Mouse (Mus musculus): ENCODE results near the gene Ankrd16. TPM values are rescaled to one million over a fixed set of nuclear protein-coding genes. Genes with fewer than 3 reads are reported as not detected.

The Ankrd16 gene
- 34.6 and 41.7 TPM in 2 replicates for polyA plus RNA-seq (2015; fragmentation: Nextera tagmentation; extraction: Ambion mirVana)

DNA sequence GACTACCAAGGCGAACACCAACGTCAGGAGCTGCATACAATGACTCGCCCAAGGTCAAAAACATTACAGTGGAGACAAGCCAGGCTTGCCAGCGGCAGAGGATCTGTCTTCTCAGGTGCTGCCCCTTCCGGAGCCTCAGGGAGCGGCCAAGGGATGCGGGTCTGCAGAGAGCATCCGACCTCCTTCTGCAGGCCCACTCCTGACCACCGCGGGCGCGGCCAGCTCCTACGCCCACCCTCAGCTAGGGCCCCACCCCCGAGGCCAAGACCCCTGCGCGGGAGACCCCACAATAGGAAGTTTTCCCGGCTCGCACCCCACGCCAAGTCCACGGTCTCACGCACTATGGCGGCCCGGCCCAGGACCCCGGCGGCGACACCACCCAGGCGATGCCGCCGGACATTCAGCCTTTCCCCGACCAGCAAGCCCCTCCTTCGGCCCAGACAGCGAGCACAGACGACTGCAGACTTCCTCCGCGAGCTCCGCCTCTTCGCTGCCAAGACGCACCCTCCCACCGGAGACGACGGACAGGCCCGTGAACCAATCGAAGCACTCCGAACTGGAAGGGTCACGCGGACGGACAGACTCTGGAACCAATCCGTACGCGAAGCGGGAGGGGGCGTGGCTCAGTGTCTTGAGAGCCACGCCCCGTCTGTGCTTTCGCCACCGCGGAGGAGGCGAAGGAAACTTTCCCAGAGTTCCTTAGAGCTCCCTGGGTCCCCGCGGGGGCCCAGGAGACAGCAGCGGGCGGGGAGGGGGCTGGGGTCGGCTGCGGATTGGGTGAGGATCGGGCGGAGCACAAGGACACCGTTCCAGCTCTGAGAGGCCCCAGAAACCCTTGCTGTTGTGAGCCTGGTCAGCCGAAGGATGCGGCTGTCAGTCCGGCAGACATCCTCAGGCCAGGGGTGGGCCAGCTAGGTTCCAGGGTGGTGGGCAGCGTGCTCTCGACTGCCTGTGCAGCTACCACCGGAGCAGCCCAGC, at the start of gene Ankrd16, which contains the start of gene Fbh1:
TSS of gene Ankrd16 (plus strand) at position 786 of the 978 bp plus-strand sequence.
TSS of gene Fbh1 (minus strand) at position 492 of the 978 bp plus-strand sequence.
- Histone ChIP-seq H3K36me3 (peaks cover 21% of the 10 kb centered on the region), H3K9me3 (no peaks in the 10 kb centered on the region), H3K4me1 (peaks cover 27% of the 10 kb centered on the region), H3K27ac (peak within 1 kb of the TSS; percentile 95), H3K27me3 (no peaks in the 10 kb centered on the region), H3K4me3 (peak within 1 kb of the TSS; percentile 80), H3K9ac (peak within 1 kb of the TSS; percentile 84), H3K4me2 (peak within 1 kb of the TSS; percentile 95)
- ATAC-seq (ENCODE audit: borderline replicate concordance, extremely low read depth, low FRiP score, low TSS enrichment) = peak; percentile 96
- WGBS = under 1% methylated on average over 73 of the region's 73 CpGs

DNA sequence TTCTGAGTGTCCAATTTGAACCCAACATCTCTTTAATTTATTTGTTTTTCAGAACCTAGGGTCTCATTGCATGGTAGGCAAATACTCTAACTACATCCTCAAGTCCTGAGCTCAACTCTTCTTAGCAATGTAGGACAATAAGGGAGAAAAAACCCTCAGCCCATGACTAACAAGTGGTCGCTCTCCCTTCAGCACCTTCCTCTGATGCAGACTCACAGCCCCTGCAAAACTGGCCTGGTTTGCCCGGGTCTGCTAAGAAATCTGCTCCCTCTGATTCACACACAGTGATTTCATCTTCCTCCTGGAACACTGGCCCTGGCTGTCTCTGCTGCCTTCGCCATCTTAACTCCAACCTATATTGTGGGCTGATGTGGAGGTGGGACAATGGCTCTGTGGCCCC, 48.6 kb upstream of the Ankrd16 start:
- Histone ChIP-seq H3K27ac (no peak overlapping the region), H3K27me3 (no peaks in the 10 kb centered on the region), H3K4me1 (no peaks in the 10 kb centered on the region), H3K36me3 (no peaks in the 10 kb centered on the region), H3K4me3 (no peak overlapping the region), H3K9ac (no peak overlapping the region), H3K9me3 (no peaks in the 10 kb centered on the region), H3K4me2 (no peak overlapping the region)
- no peak for ATAC-seq (ENCODE audit: borderline replicate concordance, extremely low read depth, low FRiP score, low TSS enrichment)
- WGBS = 39% methylated on average over 3 of the region's 3 CpGs

DNA sequence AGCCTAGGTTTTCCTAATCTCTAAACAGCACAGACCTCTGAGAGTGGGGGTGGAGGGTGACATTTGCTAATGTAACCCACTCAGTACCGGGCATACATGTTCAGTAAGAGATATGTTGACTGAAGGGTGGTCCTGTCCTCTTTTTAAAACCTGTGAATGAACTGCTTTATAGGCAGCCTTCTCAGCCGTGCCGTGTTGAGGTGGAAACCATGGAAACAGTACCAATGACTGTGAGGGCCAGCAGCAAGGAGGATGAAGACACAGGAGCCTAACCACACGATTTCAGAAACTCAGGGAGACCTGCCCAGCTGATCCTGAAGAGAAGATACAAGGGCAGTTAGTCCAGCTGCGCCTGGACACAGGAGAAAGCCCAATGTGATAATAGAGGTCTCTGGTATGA, 44.7 kb upstream of the Ankrd16 start:
- no peaks in the 10 kb centered on the region for H3K36me3 ChIP-seq
- H3K27me3 ChIP-seq = no peaks in the 10 kb centered on the region
- no peak overlapping the region for H3K4me2 ChIP-seq
- H3K4me1 ChIP-seq = no peaks in the 10 kb centered on the region
- no peak overlapping the region for H3K27ac ChIP-seq
- ATAC-seq (ENCODE audit: borderline replicate concordance, extremely low read depth, low FRiP score, low TSS enrichment) = no peak
- no peak overlapping the region for H3K4me3 ChIP-seq
- no peaks in the 10 kb centered on the region for H3K9me3 ChIP-seq
- no peak overlapping the region for H3K9ac ChIP-seq
- WGBS = 65% methylated on average over 5 of the region's 5 CpGs

DNA sequence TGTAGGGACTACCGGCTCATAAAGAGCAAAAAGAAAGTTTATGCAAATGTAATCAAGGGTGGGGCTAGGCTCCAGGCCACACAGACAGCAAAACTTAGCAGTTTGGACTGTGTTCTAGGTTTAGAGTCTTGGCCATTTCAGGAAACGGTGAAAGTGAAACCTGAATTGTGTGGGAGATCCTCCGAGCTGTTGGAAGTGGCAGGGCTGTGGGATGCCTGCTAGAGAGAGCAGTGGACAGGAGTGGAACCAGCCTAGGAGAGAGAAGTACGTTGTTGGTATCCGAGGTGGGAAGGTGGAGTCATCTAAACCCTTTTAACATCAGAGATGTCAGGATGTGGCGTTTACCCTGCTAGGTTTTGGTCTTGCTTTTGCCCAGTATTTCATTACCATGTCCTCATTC, 41.8 kb upstream of the Ankrd16 start:
- Histone ChIP-seq H3K4me1 (no peaks in the 10 kb centered on the region), H3K9me3 (no peaks in the 10 kb centered on the region), H3K27ac (no peak overlapping the region), H3K9ac (no peak overlapping the region), H3K4me3 (no peak overlapping the region), H3K36me3 (peaks cover 11% of the 10 kb centered on the region), H3K27me3 (no peaks in the 10 kb centered on the region), H3K4me2 (no peak overlapping the region)
- 81% methylated on average over 6 of the region's 6 CpGs for WGBS
- ATAC-seq (ENCODE audit: borderline replicate concordance, extremely low read depth, low FRiP score, low TSS enrichment) = no peak

DNA sequence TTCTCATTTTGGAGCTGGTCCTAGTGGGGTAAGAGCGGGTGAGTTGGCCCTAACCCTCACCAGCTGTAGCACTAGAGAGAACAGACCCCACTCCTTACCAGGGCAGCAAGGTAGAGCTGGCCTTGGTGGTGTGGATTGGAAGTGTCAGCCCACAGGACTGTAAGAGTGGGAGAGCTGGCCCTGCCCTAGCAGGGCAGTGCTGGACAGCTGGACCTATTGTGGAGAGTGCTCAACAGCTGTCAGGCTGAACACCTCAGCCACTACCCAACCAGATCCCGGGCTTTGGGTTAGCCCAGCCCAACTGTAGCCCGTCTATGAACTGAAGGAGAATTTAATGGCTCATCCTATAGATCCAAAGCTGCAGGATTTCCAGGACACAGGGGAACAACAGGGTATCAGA, 38.9 kb upstream of the Ankrd16 start:
- Histone ChIP-seq H3K4me2 (no peak overlapping the region), H3K27ac (no peak overlapping the region), H3K36me3 (peaks cover 40% of the 10 kb centered on the region), H3K9ac (no peak overlapping the region), H3K4me1 (no peaks in the 10 kb centered on the region), H3K27me3 (no peaks in the 10 kb centered on the region), H3K4me3 (no peak overlapping the region), H3K9me3 (no peaks in the 10 kb centered on the region)
- 92% methylated on average over 3 of the region's 3 CpGs for WGBS
- no peak for ATAC-seq (ENCODE audit: borderline replicate concordance, extremely low read depth, low FRiP score, low TSS enrichment)

DNA sequence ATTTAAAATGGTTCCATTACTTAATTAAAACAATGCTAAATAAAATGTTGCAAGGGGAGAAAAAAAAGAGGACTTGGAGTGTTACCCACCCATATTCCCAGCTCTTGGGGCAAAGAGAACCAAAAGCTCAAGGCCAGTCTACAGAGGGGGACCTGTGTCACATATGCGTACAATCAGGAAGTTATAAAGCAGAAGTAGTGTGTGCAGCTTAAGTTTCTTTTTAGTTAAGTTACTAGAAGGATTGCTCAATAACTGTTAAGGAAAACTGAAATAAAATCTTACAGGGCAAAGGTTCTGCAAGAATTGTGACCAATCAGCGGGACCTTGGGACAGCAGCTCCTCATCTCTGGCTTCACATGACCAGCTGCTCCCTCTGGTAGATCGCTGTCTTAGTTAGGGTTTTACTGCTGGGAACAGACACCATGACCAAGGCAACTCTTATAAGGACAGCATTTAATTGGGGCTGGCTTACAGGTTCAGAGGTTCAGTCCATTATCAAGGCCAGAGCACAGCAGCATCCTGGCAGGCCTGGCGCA, 38.1 kb upstream of the Ankrd16 start:
- ATAC-seq (ENCODE audit: borderline replicate concordance, extremely low read depth, low FRiP score, low TSS enrichment) = no peak
- H3K4me2 ChIP-seq = no peak overlapping the region
- no peak overlapping the region for H3K27ac ChIP-seq
- no peaks in the 10 kb centered on the region for H3K4me1 ChIP-seq
- WGBS = 93% methylated on average over 4 of the region's 4 CpGs
- H3K9me3 ChIP-seq = no peaks in the 10 kb centered on the region
- no peak overlapping the region for H3K4me3 ChIP-seq
- H3K9ac ChIP-seq = no peak overlapping the region
- peaks cover 44% of the 10 kb centered on the region for H3K36me3 ChIP-seq
- H3K27me3 ChIP-seq = no peaks in the 10 kb centered on the region

DNA sequence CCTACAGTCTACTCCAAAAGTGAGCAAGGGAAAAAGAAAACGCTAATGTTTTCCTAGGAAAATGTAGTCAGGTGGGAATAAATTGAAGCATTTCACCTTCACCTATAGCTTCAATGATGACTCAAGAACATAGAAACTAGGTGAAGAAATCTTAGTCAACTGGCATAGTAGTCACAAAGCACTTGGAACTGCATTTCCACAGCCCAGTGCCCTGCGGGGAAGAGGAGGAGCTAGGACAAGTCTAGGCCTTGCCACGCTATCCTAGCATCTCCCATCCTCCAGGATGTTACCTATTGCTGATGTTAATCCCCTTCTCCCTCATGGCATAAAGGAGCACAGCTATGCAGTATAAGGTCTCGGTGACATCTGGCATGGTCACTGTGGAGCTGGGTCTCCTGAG, 15.1 kb upstream of the Ankrd16 start:
- WGBS = 90% methylated on average over 4 of the region's 4 CpGs

DNA sequence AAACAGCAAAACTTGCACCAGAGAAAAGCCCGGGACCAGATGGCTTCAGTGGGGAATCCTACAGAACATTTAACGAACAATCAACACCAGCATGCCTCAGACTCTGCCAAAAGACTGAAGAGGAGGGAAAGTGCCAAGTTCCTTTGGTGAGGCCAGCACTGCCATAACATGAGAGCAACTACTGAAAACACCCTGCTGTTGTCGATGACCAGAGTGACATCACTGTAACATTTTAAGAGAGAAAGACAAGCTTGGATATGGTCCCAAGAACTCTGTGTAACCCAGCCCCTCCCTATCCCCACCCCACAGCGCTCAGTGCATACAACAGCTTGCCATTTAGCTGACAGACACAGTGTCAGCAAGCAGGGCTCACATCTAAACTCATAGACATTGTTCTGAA, 12.0 kb upstream of the Ankrd16 start:
- H3K4me1 ChIP-seq = no peaks in the 10 kb centered on the region
- peaks cover 73% of the 10 kb centered on the region for H3K36me3 ChIP-seq
- H3K9me3 ChIP-seq = no peaks in the 10 kb centered on the region
- H3K27ac ChIP-seq = no peak overlapping the region
- H3K27me3 ChIP-seq = no peaks in the 10 kb centered on the region
- ATAC-seq (ENCODE audit: borderline replicate concordance, extremely low read depth, low FRiP score, low TSS enrichment) = peak; percentile 52; the same call in 1 of the 2 replicates
- no peak overlapping the region for H3K9ac ChIP-seq
- no peak overlapping the region for H3K4me3 ChIP-seq
- 72% methylated on average over 4 of the region's 4 CpGs for WGBS
- H3K4me2 ChIP-seq = no peak overlapping the region

More for the DNA sequence above, 15.1 kb upstream of the Ankrd16 start:
- peaks cover 89% of the 10 kb centered on the region for H3K36me3 ChIP-seq
- no peaks in the 10 kb centered on the region for H3K9me3 ChIP-seq
- ATAC-seq (ENCODE audit: borderline replicate concordance, extremely low read depth, low FRiP score, low TSS enrichment) = no peak
- H3K4me1 ChIP-seq = no peaks in the 10 kb centered on the region
- no peak overlapping the region for H3K27ac ChIP-seq
- H3K4me3 ChIP-seq = no peak overlapping the region
- H3K9ac ChIP-seq = no peak overlapping the region
- H3K4me2 ChIP-seq = no peak overlapping the region
- no peaks in the 10 kb centered on the region for H3K27me3 ChIP-seq

DNA sequence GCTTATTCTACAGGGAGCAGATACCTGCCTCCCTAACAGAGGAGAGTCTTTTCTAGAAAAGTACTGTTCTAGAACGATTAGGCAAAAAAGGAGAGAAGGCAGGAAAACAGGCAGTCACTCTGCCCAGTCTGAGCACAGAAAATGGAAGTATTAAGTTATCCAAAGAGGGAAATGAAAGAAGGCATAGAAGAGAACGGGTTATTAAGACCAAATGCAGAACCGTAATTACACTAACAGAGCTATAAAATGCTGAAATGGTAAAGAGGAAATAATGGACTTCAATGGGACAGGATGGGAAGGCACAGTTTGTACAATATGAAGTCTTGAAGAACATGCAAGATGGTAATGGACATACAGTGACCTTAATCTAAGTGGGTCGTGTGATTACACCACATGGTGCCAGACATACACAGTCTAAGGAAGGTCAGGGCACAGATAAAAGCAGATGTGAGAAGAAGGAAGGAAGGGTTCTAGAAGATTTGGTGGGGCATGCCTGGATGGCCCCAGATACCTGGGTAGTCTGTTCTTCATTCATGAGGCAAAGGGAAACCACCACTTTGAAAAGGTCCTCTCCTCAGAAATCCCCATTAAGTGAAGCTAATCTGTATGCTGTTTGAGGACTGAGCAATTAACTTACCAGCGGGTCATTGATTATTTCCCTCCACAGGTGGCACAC, 11.1 kb upstream of the Ankrd16 start:
- 77% methylated on average over 5 of the region's 5 CpGs for WGBS

DNA sequence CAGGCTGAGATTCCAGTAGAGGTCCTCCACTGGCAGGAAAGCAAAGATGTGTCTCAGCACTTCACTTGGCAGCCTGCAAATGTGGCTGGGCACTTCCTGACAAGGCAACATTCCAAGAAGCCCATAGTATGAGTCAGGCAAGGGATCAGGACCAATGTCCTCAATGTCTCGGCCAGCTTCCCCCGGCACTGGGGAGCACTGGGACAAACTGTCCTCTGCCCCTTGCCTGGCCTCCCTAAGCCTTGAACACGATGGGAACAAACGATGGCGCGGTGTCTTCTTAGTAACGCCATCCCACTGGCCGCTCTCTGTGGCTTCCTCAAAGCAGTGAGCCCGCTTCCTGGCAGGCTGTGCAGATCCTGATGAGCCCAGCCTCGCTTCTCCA, 10.5 kb upstream of the Ankrd16 start:
- H3K4me1 ChIP-seq = no peaks in the 10 kb centered on the region
- H3K9ac ChIP-seq = no peak overlapping the region
- WGBS = 89% methylated on average over 10 of the region's 10 CpGs
- no peaks in the 10 kb centered on the region for H3K27me3 ChIP-seq
- ATAC-seq (ENCODE audit: borderline replicate concordance, extremely low read depth, low FRiP score, low TSS enrichment) = no peak
- peaks cover 58% of the 10 kb centered on the region for H3K36me3 ChIP-seq
- H3K9me3 ChIP-seq = no peaks in the 10 kb centered on the region
- no peak overlapping the region for H3K4me2 ChIP-seq
- no peak overlapping the region for H3K4me3 ChIP-seq
- no peak overlapping the region for H3K27ac ChIP-seq

More for the DNA sequence above, 11.1 kb upstream of the Ankrd16 start:
- no peaks in the 10 kb centered on the region for H3K9me3 ChIP-seq
- H3K4me1 ChIP-seq = no peaks in the 10 kb centered on the region
- H3K4me3 ChIP-seq = no peak overlapping the region
- H3K27me3 ChIP-seq = no peaks in the 10 kb centered on the region
- ATAC-seq (ENCODE audit: borderline replicate concordance, extremely low read depth, low FRiP score, low TSS enrichment) = no peak
- H3K36me3 ChIP-seq = peaks cover 64% of the 10 kb centered on the region
- no peak overlapping the region for H3K9ac ChIP-seq
- no peak overlapping the region for H3K27ac ChIP-seq
- no peak overlapping the region for H3K4me2 ChIP-seq

DNA sequence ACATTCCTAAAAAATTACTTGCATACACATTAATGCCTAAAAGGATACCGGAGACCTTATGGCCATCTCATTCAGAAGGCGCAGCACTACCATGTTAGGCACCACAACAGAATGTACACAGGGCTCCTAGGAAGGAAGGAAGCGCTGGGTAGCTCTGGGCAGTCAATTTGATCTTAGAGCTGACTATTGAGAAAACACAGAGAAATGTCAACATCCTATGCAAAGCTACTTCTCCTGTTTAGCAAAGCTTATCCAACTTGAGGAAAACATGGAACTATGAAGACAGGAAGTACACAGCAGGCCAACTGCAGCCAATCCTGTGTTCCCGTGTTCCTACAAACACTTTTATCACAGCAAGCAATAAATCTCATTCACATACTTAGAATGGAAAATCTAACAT, 6.0 kb upstream of the Ankrd16 start:
- H3K36me3 ChIP-seq = peaks cover 23% of the 10 kb centered on the region; the same call in 1 of the 2 replicates
- no peak overlapping the region for H3K4me2 ChIP-seq
- no peak overlapping the region for H3K27ac ChIP-seq
- no peaks in the 10 kb centered on the region for H3K27me3 ChIP-seq
- WGBS = 83% methylated on average over 4 of the region's 4 CpGs
- H3K9ac ChIP-seq = no peak overlapping the region
- H3K4me3 ChIP-seq = no peak overlapping the region
- no peaks in the 10 kb centered on the region for H3K9me3 ChIP-seq
- peaks cover 13% of the 10 kb centered on the region for H3K4me1 ChIP-seq
- ATAC-seq (ENCODE audit: borderline replicate concordance, extremely low read depth, low FRiP score, low TSS enrichment) = no peak

DNA sequence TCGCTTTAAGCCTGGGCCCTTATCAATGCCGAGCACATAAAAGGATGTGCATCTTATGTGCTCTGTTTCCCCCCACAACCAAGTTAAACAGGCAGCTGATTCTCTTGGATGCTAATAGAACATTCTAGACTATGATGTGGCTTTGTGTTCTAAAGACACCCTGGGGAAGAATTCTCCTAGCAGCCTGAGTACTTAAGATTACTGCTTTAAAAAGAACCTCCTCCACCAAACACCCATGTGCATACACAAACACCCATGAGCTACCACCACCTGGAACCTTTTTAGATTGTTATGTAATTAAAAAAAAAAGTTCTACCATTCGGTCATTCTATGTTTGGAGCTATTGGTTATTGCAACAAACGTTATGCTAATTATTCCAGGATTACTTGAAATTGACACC, 5.3 kb upstream of the Ankrd16 start:
- Histone ChIP-seq H3K36me3 (peaks cover 16% of the 10 kb centered on the region; the same call in 1 of the 2 replicates), H3K4me1 (peaks cover 14% of the 10 kb centered on the region), H3K4me2 (no peak overlapping the region), H3K4me3 (no peak overlapping the region), H3K9me3 (no peaks in the 10 kb centered on the region), H3K9ac (no peak overlapping the region), H3K27me3 (no peaks in the 10 kb centered on the region), H3K27ac (no peak overlapping the region)
- ATAC-seq (ENCODE audit: borderline replicate concordance, extremely low read depth, low FRiP score, low TSS enrichment) = no peak
- WGBS = 79% methylated on average over 4 of the region's 4 CpGs

Data from lung, embryonic 15.5 days (tissue).